Mouse (Mus musculus): ENCODE results near the gene Ralgapa2.

The Ralgapa2 gene

GRCm38 (mm10) chr2:146258736-146259469 is 253.2 kb downstream of the Ralgapa2 start:
- no peak for DNase-seq (ENCODE audit: low spot score in 2 of 2)

- DNase-seq (ENCODE audit: low spot score in 2 of 2): no peak
Measured at GRCm38 (mm10) chr2:146257609-146258008, 254.5 kb downstream of the Ralgapa2 start.

GRCm38 (mm10) chr2:146257037-146257436 is 255.1 kb downstream of the Ralgapa2 start:
- no peak for DNase-seq (ENCODE audit: low spot score in 2 of 2)

- DNase-seq (ENCODE audit: low spot score in 2 of 2): no peak
Measured at GRCm38 (mm10) chr2:146256321-146256875, 255.7 kb downstream of the Ralgapa2 start.

GRCm38 (mm10) chr2:146255636-146256035 is 256.5 kb downstream of the Ralgapa2 start:
- no peak for DNase-seq (ENCODE audit: low spot score in 2 of 2)

GRCm38 (mm10) chr2:146254387-146254786 is 257.8 kb downstream of the Ralgapa2 start:
- no peak for DNase-seq (ENCODE audit: low spot score in 2 of 2)

- DNase-seq (ENCODE audit: low spot score in 2 of 2): no peak
Measured at GRCm38 (mm10) chr2:146250236-146250904, 261.8 kb downstream of the Ralgapa2 start.

GRCm38 (mm10) chr2:146249033-146249432 is 263.1 kb downstream of the Ralgapa2 start:
- DNase-seq (ENCODE audit: low spot score in 2 of 2): no peak

GRCm38 (mm10) chr2:146247576-146247975 is 264.6 kb downstream of the Ralgapa2 start:
- DNase-seq (ENCODE audit: low spot score in 2 of 2): no peak

- DNase-seq (ENCODE audit: low spot score in 2 of 2): no peak
Measured at GRCm38 (mm10) chr2:146246409-146247075, 265.6 kb downstream of the Ralgapa2 start.

- no peak for DNase-seq (ENCODE audit: low spot score in 2 of 2)
Measured at GRCm38 (mm10) chr2:146245401-146245800, 266.7 kb downstream of the Ralgapa2 start.

GRCm38 (mm10) chr2:146244049-146244448 is 268.1 kb downstream of the Ralgapa2 start:
- no peak for DNase-seq (ENCODE audit: low spot score in 2 of 2)

GRCm38 (mm10) chr2:146239196-146239747 is 272.9 kb downstream of the Ralgapa2 start:
- DNase-seq (ENCODE audit: low spot score in 2 of 2): no peak

- DNase-seq (ENCODE audit: low spot score in 2 of 2): no peak
Measured at GRCm38 (mm10) chr2:146231485-146231884, 280.7 kb downstream of the Ralgapa2 start.

- no peak for DNase-seq (ENCODE audit: low spot score in 2 of 2)
Measured at GRCm38 (mm10) chr2:146228435-146228834, 283.7 kb downstream of the Ralgapa2 start.

- no peak for DNase-seq (ENCODE audit: low spot score in 2 of 2)
Measured at GRCm38 (mm10) chr2:146227646-146228045, 284.5 kb downstream of the Ralgapa2 start.

- no peak for DNase-seq (ENCODE audit: low spot score in 2 of 2)
Measured at GRCm38 (mm10) chr2:146226484-146226883, 285.7 kb downstream of the Ralgapa2 start.

GRCm38 (mm10) chr2:146225818-146226217 is 286.3 kb downstream of the Ralgapa2 start:
- no peak for DNase-seq (ENCODE audit: low spot score in 2 of 2)

GRCm38 (mm10) chr2:146224141-146224540 is 288.0 kb downstream of the Ralgapa2 start:
- DNase-seq (ENCODE audit: low spot score in 2 of 2): no peak

- DNase-seq (ENCODE audit: low spot score in 2 of 2): peak in 1 of 2 experiments; percentile 17
Measured at GRCm38 (mm10) chr2:146223176-146223905, 288.8 kb downstream of the Ralgapa2 start.

Measured in frontal cortex, postnatal 14 days (tissue).